Mouse (Mus musculus): ENCODE data around the gene Hdac7. TPM values are rescaled to one million over a fixed set of nuclear protein-coding genes. Genes with fewer than 3 reads are reported as not detected.
A peak's percentile ranks its signal among the peaks of the same experiment; 100 is the strongest.

The Hdac7 gene
- polyA plus RNA-seq, 1 experiment from 2014 or later: 5.8 TPM

DNA sequence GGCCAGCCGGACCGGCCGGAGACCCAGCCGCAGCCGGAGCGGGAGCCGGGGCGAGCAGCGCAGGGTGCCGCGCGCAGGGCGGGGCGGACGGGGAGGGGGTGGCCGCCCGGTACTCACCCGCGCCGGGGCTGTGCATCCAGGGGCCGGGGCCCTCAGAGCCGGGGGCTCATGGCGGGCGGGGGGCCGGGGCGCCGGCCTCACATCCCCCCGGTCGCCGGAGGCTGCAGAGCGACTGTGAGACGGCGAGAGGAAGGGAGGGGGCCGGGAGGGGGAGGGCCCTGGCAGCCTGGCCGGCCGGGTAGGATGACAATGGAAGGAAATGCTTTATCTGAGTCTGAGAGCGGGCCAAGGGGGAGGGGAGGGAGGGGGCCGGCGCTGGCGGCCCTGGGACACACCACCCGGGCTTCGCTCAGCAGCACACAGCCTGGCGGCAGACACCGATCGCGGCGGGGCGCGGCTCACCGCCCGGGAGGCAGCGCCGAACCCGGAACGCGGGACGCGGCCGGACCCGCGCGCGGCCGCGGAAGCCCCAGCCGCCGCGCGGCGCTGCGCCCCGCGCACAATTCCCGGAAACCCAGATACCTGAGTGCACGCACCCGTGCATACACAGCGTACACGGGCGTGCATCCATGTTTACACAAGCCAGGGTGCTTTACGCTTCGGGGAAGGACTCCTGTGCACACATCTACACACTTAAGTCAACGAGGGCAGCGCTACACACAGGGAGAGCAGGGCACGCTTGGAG, 12.9 kb downstream of the Hdac7 start:
- H3K4me3 ChIP-seq (ENCODE audit: low read depth, low read length): peak overlapping the region; percentile 72
- no peaks in the 10 kb centered on the region for H3K36me3 ChIP-seq (ENCODE audit: control insufficient read depth, insufficient read depth)
- peaks cover 40% of the 10 kb centered on the region for H3K4me1 ChIP-seq (ENCODE audit: control insufficient read depth, low read depth, low read length)
- ATAC-seq (ENCODE audit: low read depth): peak; percentile 79
- H3K9me3 ChIP-seq (replicated peaks; ENCODE audit: control insufficient read depth, low read length): no peaks in the 10 kb centered on the region
- H3K27me3 ChIP-seq (ENCODE audit: control insufficient read depth, insufficient read depth, low read depth, low read length): peaks cover 24% of the 10 kb centered on the region
- H3K9ac ChIP-seq (ENCODE audit: low read depth, low read length): peak overlapping the region; percentile 71
- peak overlapping the region; percentile 74 for H3K27ac ChIP-seq (ENCODE audit: low read length)
- WGBS (ENCODE audit: insufficient replicate concordance): under 1% methylated on average over 62 of the region's 84 CpGs
- peak overlapping the region; percentile 90 for H3K4me2 ChIP-seq (ENCODE audit: low read depth, low read length)

DNA sequence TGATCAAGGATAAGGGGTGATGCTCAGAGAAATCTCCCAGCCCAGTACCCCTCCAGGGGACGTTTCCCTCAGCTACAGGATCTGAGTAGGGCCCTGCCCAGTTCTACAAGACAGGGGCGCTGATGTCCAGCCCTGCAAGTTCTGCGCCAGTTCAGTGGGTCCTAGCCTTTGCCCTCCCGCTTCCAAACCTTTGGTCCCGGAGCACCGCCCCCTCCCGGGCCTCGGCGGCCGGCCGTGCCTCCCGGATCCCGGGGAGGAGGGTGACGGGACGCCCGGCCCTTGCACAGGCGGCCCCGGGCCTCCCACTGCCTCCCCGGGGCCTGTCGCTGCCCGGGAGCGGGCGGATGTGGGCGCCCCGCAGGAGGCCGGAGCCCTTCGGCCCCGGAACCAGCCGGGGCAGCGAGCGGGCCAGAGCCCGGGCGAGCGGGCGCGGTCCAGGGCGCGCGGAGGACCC, 13.5 kb downstream of the Hdac7 start:
- WGBS (ENCODE audit: insufficient replicate concordance): 0% methylated on average over 39 of the region's 39 CpGs
- ATAC-seq (ENCODE audit: low read depth): peak; percentile 28
- peaks cover 24% of the 10 kb centered on the region for H3K27me3 ChIP-seq (ENCODE audit: control insufficient read depth, insufficient read depth, low read depth, low read length)

DNA sequence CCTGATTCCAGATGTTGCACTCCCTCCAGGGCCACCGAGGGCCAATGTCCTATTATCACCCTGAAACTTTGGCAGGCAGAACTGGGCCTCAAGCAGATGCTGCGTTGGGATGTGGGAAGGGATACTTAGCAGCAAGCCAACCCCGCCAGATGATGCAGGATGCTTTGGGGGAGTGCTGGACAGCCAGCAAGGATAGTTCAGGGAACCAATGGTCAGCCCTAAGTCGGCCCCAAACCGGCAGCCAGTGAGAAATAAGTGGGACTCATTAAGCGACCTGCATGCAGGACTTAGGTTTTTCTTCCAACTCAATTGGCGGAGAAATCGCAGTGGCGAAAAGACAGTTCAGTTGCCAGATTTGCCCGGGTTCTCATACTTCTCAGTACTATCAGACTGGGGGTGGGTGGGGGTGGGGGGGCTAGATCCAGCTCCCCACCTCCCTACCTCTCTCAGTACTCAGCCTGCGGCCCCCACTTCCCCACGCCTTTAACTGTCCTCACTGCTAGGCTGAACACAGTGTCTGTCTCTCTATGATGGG, 14.0 kb downstream of the Hdac7 start:
- Histone ChIP-seq H3K4me2 (ENCODE audit: low read depth, low read length) (peak overlapping the region; percentile 90), H3K4me1 (ENCODE audit: control insufficient read depth, low read depth, low read length) (peaks cover 50% of the 10 kb centered on the region), H3K27me3 (ENCODE audit: control insufficient read depth, insufficient read depth, low read depth, low read length) (peaks cover 24% of the 10 kb centered on the region), H3K27ac (ENCODE audit: low read length) (peak overlapping the region; percentile 74), H3K9me3 (replicated peaks; ENCODE audit: control insufficient read depth, low read length) (no peaks in the 10 kb centered on the region), H3K4me3 (ENCODE audit: low read depth, low read length) (peak overlapping the region; percentile 72), H3K36me3 (ENCODE audit: control insufficient read depth, insufficient read depth) (no peaks in the 10 kb centered on the region), H3K9ac (ENCODE audit: low read depth, low read length) (peak overlapping the region; percentile 71)
- WGBS (ENCODE audit: insufficient replicate concordance): 11% methylated on average over 12 of the region's 12 CpGs
- no peak for ATAC-seq (ENCODE audit: low read depth)

More for the DNA sequence above, 13.5 kb downstream of the Hdac7 start:
- H3K36me3 ChIP-seq (ENCODE audit: control insufficient read depth, insufficient read depth): no peaks in the 10 kb centered on the region
- H3K27ac ChIP-seq (ENCODE audit: low read length): peak overlapping the region; percentile 74
- H3K9ac ChIP-seq (ENCODE audit: low read depth, low read length): peak overlapping the region; percentile 71
- peak overlapping the region; percentile 90 for H3K4me2 ChIP-seq (ENCODE audit: low read depth, low read length)
- H3K9me3 ChIP-seq (replicated peaks; ENCODE audit: control insufficient read depth, low read length): no peaks in the 10 kb centered on the region
- H3K4me3 ChIP-seq (ENCODE audit: low read depth, low read length): peak overlapping the region; percentile 72
- H3K4me1 ChIP-seq (ENCODE audit: control insufficient read depth, low read depth, low read length): peaks cover 46% of the 10 kb centered on the region

DNA sequence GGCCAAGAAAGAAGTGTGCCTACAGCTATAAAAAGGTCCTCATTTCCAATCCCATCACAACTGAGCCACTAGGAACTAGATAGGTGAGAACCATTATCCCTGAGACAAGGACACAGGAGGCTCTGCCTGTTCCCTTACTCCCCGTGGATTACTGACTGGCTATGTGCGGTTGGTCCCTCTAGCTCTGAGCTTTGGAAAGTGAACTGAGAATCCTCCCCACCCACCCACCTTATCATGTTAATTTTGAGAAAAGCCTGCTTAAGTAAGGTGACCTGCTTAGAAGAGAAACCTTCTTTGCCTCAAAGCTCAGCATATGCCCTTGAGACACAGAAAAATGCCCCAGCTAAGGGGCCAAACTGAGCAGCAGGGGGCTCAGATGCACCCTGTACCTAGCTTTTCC, 14.9 kb downstream of the Hdac7 start:
- peak overlapping the region; percentile 72; the same call in 1 of the 2 replicates for H3K4me3 ChIP-seq (ENCODE audit: low read depth, low read length)
- H3K9ac ChIP-seq (ENCODE audit: low read depth, low read length): no peak overlapping the region
- ATAC-seq (ENCODE audit: low read depth): no peak
- peaks cover 59% of the 10 kb centered on the region for H3K4me1 ChIP-seq (ENCODE audit: control insufficient read depth, low read depth, low read length)
- H3K9me3 ChIP-seq (replicated peaks; ENCODE audit: control insufficient read depth, low read length): no peaks in the 10 kb centered on the region
- WGBS (ENCODE audit: insufficient replicate concordance): 13% methylated on average over 2 of the region's 2 CpGs
- H3K4me2 ChIP-seq (ENCODE audit: low read depth, low read length): peak overlapping the region; percentile 90; the same call in 1 of the 2 replicates
- H3K27ac ChIP-seq (ENCODE audit: low read length): no peak overlapping the region
- peaks cover 24% of the 10 kb centered on the region for H3K27me3 ChIP-seq (ENCODE audit: control insufficient read depth, insufficient read depth, low read depth, low read length)
- no peaks in the 10 kb centered on the region for H3K36me3 ChIP-seq (ENCODE audit: control insufficient read depth, insufficient read depth)

DNA sequence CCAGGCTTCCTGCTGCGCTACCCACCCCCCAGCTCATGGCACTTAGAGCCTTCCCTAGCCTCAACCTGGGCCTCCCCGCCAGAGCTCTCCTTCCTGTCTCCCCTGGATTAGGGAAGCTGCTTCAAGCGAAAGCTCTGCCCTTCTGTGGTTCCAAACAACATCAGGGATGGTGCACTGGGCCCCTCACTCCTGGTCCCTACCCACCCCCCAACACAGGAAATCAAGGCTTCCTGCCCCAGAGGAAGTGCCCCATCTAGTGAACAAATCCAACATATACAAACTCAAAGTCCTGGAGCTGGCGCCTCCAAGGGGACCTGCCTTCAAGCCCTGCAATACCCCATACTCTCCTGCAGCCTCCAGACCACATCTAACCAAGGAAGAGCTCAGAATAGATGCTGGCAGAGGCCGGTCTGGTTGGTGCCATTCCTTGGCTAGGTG, 15.4 kb downstream of the Hdac7 start:
- 0 out of 2 replicates have a peak overlapping the region, but pooled peaks have one; percentile 90 for H3K4me2 ChIP-seq (ENCODE audit: low read depth, low read length)
- H3K27me3 ChIP-seq (ENCODE audit: control insufficient read depth, insufficient read depth, low read depth, low read length): peaks cover 24% of the 10 kb centered on the region
- no peaks in the 10 kb centered on the region for H3K36me3 ChIP-seq (ENCODE audit: control insufficient read depth, insufficient read depth)
- H3K9ac ChIP-seq (ENCODE audit: low read depth, low read length): no peak overlapping the region
- WGBS (ENCODE audit: insufficient replicate concordance): 25% methylated on average over 5 of the region's 5 CpGs
- H3K9me3 ChIP-seq (replicated peaks; ENCODE audit: control insufficient read depth, low read length): no peaks in the 10 kb centered on the region
- no peak overlapping the region for H3K4me3 ChIP-seq (ENCODE audit: low read depth, low read length)
- H3K4me1 ChIP-seq (ENCODE audit: control insufficient read depth, low read depth, low read length): peaks cover 64% of the 10 kb centered on the region
- ATAC-seq (ENCODE audit: low read depth): no peak
- peak overlapping the region; percentile 31 for H3K27ac ChIP-seq (ENCODE audit: low read length)

DNA sequence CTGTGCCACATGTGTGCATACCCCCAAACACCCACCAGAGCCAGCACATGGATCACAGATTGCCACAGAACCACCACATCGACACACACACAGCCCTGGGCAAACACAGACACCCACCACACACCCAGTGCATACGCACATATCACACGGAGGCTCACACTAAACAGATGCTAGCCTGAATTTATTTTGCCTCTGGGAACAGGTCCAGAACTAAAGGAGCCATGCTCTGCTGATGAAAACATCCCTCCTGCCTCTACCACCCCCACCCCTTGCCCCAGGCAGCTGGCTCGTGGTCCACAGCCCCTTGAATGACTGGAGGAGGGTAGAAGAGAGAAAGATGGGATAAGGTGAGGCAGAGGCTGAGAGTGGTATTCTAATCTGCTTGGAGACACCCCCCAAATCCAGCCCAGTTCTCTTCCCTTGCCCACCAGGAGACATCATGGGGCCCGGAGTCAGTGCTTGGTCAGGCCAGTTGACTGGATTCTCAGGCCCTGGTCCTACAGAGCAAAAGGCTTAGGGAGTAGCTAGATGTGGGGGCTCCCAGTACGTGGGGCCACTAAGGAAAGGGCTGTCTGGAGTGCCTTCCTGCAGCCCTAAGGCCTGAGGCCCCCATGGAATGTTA, 16.0 kb downstream of the Hdac7 start:
- WGBS (ENCODE audit: insufficient replicate concordance): 34% methylated on average over 6 of the region's 6 CpGs
- Histone ChIP-seq H3K27ac (ENCODE audit: low read length) (peak overlapping the region; percentile 31), H3K4me1 (ENCODE audit: control insufficient read depth, low read depth, low read length) (peaks cover 69% of the 10 kb centered on the region), H3K9ac (ENCODE audit: low read depth, low read length) (no peak overlapping the region), H3K27me3 (ENCODE audit: control insufficient read depth, insufficient read depth, low read depth, low read length) (peaks cover 20% of the 10 kb centered on the region), H3K9me3 (replicated peaks; ENCODE audit: control insufficient read depth, low read length) (no peaks in the 10 kb centered on the region), H3K36me3 (ENCODE audit: control insufficient read depth, insufficient read depth) (no peaks in the 10 kb centered on the region), H3K4me2 (ENCODE audit: low read depth, low read length) (no peak overlapping the region), H3K4me3 (ENCODE audit: low read depth, low read length) (no peak overlapping the region)
- no peak for ATAC-seq (ENCODE audit: low read depth)

DNA sequence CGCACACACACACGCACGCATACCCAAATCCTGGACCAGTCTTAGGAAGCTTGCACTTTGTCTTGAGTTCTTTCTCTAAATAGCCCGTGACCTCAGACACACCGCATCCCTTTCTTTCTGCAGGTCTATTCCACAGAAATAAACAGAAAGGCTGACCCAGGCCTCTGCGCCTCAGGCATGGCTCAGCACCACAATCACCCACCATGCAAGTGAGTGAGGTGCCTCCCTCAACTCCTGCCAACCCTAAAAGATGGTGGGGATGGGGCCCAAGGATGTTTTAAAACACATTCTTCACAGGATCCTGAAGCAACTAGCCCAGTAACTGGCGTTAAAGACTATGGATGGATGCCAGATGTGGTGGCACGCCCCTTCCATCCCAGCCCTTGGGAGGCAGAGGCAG, 16.9 kb downstream of the Hdac7 start:
- H3K4me2 ChIP-seq (ENCODE audit: low read depth, low read length): no peak overlapping the region
- no peaks in the 10 kb centered on the region for H3K9me3 ChIP-seq (replicated peaks; ENCODE audit: control insufficient read depth, low read length)
- H3K36me3 ChIP-seq (ENCODE audit: control insufficient read depth, insufficient read depth): no peaks in the 10 kb centered on the region
- H3K4me3 ChIP-seq (ENCODE audit: low read depth, low read length): no peak overlapping the region
- no peak overlapping the region for H3K27ac ChIP-seq (ENCODE audit: low read length)
- peaks cover 20% of the 10 kb centered on the region for H3K27me3 ChIP-seq (ENCODE audit: control insufficient read depth, insufficient read depth, low read depth, low read length)
- WGBS (ENCODE audit: insufficient replicate concordance): 71% methylated on average over 8 of the region's 8 CpGs
- H3K4me1 ChIP-seq (ENCODE audit: control insufficient read depth, low read depth, low read length): peaks cover 70% of the 10 kb centered on the region
- no peak overlapping the region for H3K9ac ChIP-seq (ENCODE audit: low read depth, low read length)
- no peak for ATAC-seq (ENCODE audit: low read depth)

DNA sequence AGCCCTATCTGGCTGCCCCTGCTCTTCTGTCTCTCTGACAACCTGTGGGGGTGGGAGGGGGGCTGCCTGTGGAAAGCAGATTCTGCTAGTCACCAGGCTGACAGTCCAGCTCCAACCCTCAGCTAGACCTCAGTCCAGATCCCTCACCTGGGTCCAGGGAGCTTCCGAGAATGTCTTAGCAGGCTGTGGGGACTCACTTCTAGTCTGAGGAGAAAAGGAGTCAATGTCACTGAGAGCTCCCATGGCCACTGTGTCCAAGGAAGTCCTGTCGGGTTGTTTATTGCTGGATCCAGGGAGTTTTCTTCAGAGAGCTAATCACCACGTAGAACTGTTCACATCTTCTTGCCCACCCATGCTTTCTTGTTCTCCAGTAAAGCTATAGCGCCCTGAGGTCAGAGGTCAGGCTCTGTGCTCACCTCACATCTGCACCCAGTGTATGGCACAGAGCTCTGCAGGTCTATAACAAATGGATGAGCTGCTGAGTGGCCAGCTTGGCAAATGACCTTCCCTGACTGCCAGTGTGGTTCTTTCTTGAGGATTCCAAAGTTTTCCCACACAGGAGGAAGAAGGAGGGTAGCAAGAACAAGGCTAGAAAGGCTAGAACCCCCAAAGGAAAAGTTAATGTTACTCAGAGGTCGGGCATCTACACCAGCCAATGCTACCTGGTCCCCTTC, 17.6 kb downstream of the Hdac7 start:
- Histone ChIP-seq H3K9me3 (replicated peaks; ENCODE audit: control insufficient read depth, low read length) (no peaks in the 10 kb centered on the region), H3K27me3 (ENCODE audit: control insufficient read depth, insufficient read depth, low read depth, low read length) (peaks cover 15% of the 10 kb centered on the region), H3K4me3 (ENCODE audit: low read depth, low read length) (no peak overlapping the region), H3K4me2 (ENCODE audit: low read depth, low read length) (peak overlapping the region; percentile 83; the same call in 1 of the 2 replicates), H3K4me1 (ENCODE audit: control insufficient read depth, low read depth, low read length) (peaks cover 64% of the 10 kb centered on the region), H3K27ac (ENCODE audit: low read length) (peak overlapping the region; percentile 20; the same call in 1 of the 2 replicates), H3K9ac (ENCODE audit: low read depth, low read length) (no peak overlapping the region), H3K36me3 (ENCODE audit: control insufficient read depth, insufficient read depth) (no peaks in the 10 kb centered on the region)
- 50% methylated on average over 5 of the region's 5 CpGs for WGBS (ENCODE audit: insufficient replicate concordance)
- no peak for ATAC-seq (ENCODE audit: low read depth)
